Mouse (Mus musculus): ENCODE measurements around the gene Sec31b.

GRCm38 (mm10) chr19:44564006-44564405, 18.3 kb upstream of the Sec31b start:
- TF ChIP-seq CTCF (IDR thresholded peaks at IDR 0.05; ENCODE audit: low read depth, low read length): no peak
- TF ChIP-seq POLR2A (IDR thresholded peaks at IDR 0.05; ENCODE audit: extremely low read depth, insufficient read depth, low read length): no peak

Data from liver, adult 2 months (tissue).